Mouse (Mus musculus) spleen, adult 2 months (tissue): ENCODE results near the gene Osgep.

Experiments
- CTCF ChIP-seq: fragments of 200-500 bp; IDR thresholded peaks from 2 replicates; pipeline ENCODE4 v1.5.1; 2011; ENCODE audit warnings: mild to moderate bottlenecking, inconsistent platforms; ENCODE audit not compliant: insufficient read depth, insufficient read length, insufficient replicate concordance; ENCODE audit errors: extremely low read depth
- POLR2A ChIP-seq: fragments of 200-500 bp; IDR thresholded peaks from 2 replicates; pipeline ENCODE4 v1.6.1; 2011; ENCODE audit warnings: low read depth, low read length, inconsistent platforms

DNA sequence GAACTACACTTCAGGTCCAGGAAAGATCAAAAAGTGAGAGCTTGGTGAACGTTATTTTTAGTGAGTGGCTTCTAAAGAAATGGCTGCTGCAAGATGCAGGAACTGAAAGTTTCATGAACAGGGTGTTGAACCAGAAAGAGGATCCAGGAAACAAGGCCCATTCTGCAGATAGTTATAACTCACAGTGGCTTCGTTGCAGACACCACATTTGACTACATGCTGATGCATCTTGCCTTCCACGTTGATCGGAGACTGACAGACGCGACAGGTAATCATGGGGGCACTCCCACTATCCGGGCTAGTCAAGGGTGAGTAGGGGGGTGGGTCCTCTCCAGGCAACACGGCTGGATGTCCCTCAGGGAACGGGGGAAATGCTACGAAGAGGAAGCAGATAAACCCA is 5.3 kb upstream of the Osgep start:
- no peak for TF ChIP-seq CTCF
- TF ChIP-seq POLR2A: no peak; the same call in 1 of the 2 replicates
